Mouse (Mus musculus) left cerebral cortex, adult 18-20 months (tissue): ENCODE data around the gene Efcab8. TPM values are rescaled to one million over a fixed set of nuclear protein-coding genes. Genes with fewer than 3 reads are reported as not detected.
"Not testable (repeated sequence)": the region's sequence is repeated elsewhere in the genome, so short reads cannot be mapped to it uniquely, and the experiment has no call there.

Experiments
- DNase-seq, 2 experiments: peaks; one replicate each; pipeline ENCODE4 v3.0.0; 2021 to 2022; ENCODE audit warnings: low spot score in 2 of 2, mixed read lengths in 1 of 2
- total RNA-seq, 2 experiments: library from RNA; stranded (reverse); gene quantifications; 2 replicates each; pipeline ENCODE4 v1.2.3; 2021

Gene Efcab8
- total RNA-seq, 2 experiments from 2014 or later = 0.33 TPM; not detected in 1

DNA sequence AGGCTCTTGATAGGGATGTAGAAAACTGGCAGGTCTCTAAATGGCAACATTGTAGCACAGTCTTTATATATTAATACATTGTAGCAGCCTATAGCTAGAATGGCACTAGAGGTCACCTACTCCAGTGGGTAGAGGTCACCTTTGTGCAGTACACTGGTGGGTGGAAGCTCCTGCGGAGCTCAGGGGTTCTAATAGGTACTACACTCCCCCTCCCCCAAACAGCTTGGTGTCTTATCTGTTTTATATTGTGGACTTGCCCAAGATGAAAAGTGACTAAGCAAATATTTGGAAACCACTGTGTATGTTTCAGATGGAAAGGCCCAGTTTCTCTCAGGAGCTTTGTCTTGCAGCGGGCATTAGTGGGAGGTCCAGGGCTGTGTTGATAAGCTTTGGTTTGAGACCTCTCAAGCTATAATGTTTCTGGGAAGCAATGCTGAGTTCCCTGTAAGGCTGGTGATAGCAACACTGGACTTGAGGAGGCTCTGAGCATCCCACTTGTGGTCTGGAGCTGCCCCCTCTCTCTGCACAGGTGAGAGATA is 42.3 kb downstream of the Efcab8 start:
- no peak for DNase-seq

GRCm38 (mm10) chr2:153824593-153824992 is 44.9 kb downstream of the Efcab8 start:
- no peak for DNase-seq

DNA sequence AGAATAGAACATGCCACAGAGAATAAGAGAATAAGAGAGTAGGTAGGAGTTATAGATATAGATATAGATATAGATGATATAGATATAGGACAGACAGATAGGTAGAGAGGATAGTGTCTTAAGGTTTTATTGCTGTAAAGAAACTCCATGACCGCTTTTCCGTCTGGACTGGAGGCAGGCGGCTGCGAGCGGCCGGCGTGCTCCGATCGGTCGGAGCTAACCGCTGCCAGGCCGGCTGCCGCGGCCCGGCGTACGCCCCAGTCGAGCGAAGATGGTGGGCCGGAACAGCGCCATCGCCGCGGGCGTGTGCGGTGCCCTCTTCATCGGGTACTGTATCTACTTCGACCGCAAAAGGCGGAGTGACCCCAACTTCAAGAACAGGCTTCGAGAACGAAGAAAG is 46.2 kb downstream of the Efcab8 start:
- DNase-seq = not testable (repeated sequence)

- DNase-seq = no peak
Measured at GRCm38 (mm10) chr2:153827171-153827830, 47.6 kb downstream of the Efcab8 start.

DNA sequence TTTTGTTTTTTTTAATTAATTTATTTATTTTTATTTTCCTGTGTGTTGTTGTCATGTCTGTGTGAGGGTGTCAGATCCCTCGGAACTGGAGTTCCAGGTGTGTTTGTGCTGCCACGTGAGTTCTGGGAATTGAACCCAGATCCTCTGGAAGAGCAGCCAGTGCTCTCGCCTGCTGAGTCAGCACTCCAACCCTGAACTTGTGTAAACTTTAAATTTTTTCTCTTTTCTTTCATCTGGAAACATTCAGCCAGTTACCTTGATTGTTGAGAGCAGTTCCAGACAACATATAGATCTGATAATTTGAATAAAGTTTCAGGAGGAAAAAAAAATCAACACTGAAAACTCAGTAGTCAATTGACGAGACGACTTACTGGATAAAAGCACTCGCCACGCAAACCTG is 49.0 kb downstream of the Efcab8 start:
- no peak for DNase-seq

GRCm38 (mm10) chr2:153833291-153833690 is 53.6 kb downstream of the Efcab8 start:
- DNase-seq = no peak

DNA sequence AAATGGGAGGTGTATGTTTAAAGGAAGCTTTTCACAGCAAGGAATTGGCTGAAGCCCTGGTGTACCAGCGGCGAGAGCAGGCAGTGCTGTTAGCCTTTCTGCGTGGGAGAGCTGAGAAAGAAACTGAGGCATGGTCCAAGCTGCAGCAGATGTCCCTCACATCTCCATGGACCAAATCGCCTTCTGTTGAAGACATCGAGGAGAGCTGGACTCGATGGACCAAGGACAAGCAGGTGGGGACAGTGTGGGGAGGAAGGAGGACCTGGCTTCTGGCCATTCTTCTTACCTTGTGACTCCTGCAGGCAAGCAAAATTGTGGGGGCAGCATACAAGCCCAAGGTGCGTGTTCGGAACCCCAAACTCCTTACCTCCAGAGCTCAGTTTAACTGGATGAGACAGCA is 63.1 kb downstream of the Efcab8 start:
- no peak for DNase-seq

DNA sequence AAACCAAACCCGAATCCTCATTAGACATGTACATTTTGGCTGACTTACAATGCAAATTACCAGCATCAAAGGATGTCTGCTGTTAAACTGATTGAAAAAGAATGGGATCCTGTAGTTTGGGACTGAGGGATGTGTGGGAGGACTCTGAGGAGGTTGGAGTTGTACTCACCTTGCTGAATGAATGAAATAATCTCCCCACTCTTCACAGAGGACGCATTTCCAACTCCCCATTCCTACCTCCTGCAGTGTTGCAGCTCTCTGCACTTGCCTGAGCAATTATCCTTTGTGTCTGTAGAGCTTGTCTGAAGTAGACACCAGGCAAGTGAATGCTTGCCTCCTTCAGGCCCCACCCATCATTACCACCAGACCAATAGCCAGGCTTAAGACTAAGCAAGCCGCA is 68.7 kb downstream of the Efcab8 start:
- no peak for DNase-seq

- no peak for DNase-seq
Measured at GRCm38 (mm10) chr2:153850351-153851029, 70.8 kb downstream of the Efcab8 start.

DNA sequence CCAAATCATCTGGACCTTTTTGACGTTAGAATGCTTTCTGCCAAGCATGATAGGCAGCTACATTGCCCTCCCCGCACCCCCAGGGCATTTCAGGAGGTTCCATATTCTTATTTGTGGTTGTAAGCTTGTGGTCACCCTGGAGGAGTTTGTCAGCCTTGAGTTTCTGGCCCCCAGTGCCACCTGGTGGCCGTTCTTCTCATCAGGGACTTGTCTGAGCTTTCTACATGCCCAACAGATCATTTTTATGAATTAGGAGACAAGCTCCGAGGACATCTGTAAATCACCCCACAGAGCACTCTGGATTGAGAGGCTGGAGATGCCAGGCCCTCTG is 71.3 kb downstream of the Efcab8 start:
- peak; percentile 58 to 60 for DNase-seq

- no peak for DNase-seq
Measured at GRCm38 (mm10) chr2:153853544-153853943, 73.8 kb downstream of the Efcab8 start.

- DNase-seq = no peak
Measured at GRCm38 (mm10) chr2:153859581-153859980, 79.8 kb downstream of the Efcab8 start.

- DNase-seq = no peak
Measured at GRCm38 (mm10) chr2:153860315-153860714, 80.6 kb downstream of the Efcab8 start.

DNA sequence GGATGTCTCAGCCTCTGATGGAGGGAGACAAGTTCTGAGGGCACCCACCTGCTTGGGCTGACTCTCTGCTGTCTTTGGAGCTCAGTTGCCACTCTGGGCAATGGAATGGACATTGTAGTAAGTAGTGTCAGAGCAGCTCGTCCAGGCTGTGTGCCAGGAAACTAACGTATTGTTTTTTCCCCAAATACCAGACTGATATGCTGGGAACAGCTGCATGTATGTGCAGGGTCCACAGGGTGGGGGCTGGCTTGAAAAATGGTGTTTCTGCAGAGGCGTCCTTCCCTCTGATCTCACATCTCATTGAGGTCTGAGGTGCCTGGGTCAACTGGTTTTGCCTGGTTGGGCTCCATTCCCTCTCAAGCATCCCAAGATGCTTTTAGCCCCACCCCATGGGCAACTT is 81.0 kb downstream of the Efcab8 start:
- DNase-seq = no peak

GRCm38 (mm10) chr2:153861960-153862359 is 82.2 kb downstream of the Efcab8 start:
- no peak for DNase-seq

GRCm38 (mm10) chr2:153870984-153871383 is 91.3 kb downstream of the Efcab8 start, which contains the start of gene Sun5:
Gene Sun5, minus strand, starts transcription at chr2:153871084.
- no peak for DNase-seq

GRCm38 (mm10) chr2:153874745-153875144 is 95.0 kb downstream of the Efcab8 start, which contains the start of gene Bpifb2:
Gene Bpifb2, plus strand, starts transcription at chr2:153875045.
- no peak for DNase-seq

Other genes starting within 250 kb of the Efcab8 start
- gene Nol4l, start 250.0 kb upstream of the Efcab8 start, total RNA-seq = 10 to 100 TPM; 44.0 to 55.2 TPM
- 10 to 100 TPM; 28.7 to 30.3 TPM for gene Commd7, start 147.2 kb upstream of the Efcab8 start, total RNA-seq
- under 1 TPM; 0.47 to 0.58 TPM for gene Dnmt3b, start 130.5 kb upstream of the Efcab8 start, total RNA-seq
- gene Dnmt3c, start 83.3 kb upstream of the Efcab8 start, total RNA-seq = not detected
- gene Mapre1, start 38.7 kb upstream of the Efcab8 start, total RNA-seq = 10 to 100 TPM; 72.0 to 94.5 TPM
- gene Sun5, start 91.2 kb downstream of the Efcab8 start, total RNA-seq = not detected
- gene Bpifb2, start 95.1 kb downstream of the Efcab8 start, total RNA-seq = not detected
- not detected for gene Bpifb6, start 120.5 kb downstream of the Efcab8 start, total RNA-seq
- not detected for gene Bpifb3, start 138.3 kb downstream of the Efcab8 start, total RNA-seq
- not detected for gene Bpifb4, start 158.3 kb downstream of the Efcab8 start, total RNA-seq
- not detected for gene Bpifa6, start 195.0 kb downstream of the Efcab8 start, total RNA-seq
- not detected for gene Bpifa2, start 228.3 kb downstream of the Efcab8 start, total RNA-seq